Mouse (Mus musculus) forebrain, embryonic 10.5 days (tissue): ENCODE measurements around the gene Zup1. TPM values are rescaled to one million over a fixed set of nuclear protein-coding genes. Genes with fewer than 3 reads are reported as not detected.
"Not testable (repeated sequence)": the region's sequence is repeated elsewhere in the genome, so short reads cannot be mapped to it uniquely, and the experiment has no call there.

Experiments used
- DNase-seq: peaks from one replicate; pipeline ENCODE4 v3.0.0-alpha.2; 2017; ENCODE audit warnings: low spot score; ENCODE audit errors: extremely low spot score
- H3K27ac ChIP-seq: fragments of 300-500 bp; sonication (generic); 2 replicates; pipeline ENCODE4 v1.5.1; 2016; ENCODE audit warnings: mild to moderate bottlenecking
- H3K27me3 ChIP-seq: fragments of 300-500 bp; sonication (generic); 2 replicates; pipeline ENCODE4 v1.6.1; 2016; ENCODE audit warnings: mild to moderate bottlenecking; ENCODE audit not compliant: poor library complexity, severe bottlenecking
- H3K36me3 ChIP-seq: fragments of 300-500 bp; sonication (generic); replicated peaks from 2 replicates; pipeline ENCODE4 v1.6.1; 2016; ENCODE audit warnings: mild to moderate bottlenecking, moderate library complexity
- H3K4me1 ChIP-seq: fragments of 300-500 bp; sonication (generic); 2 replicates; pipeline ENCODE4 v1.6.1; 2016
- H3K4me3 ChIP-seq: fragments of 300-500 bp; sonication (generic); 2 replicates; pipeline ENCODE4 v1.5.1; 2016; ENCODE audit warnings: mild to moderate bottlenecking, moderate library complexity
- H3K9me3 ChIP-seq: fragments of 300-500 bp; sonication (generic); 2 replicates; pipeline ENCODE4 v1.6.1; 2016; ENCODE audit warnings: mild to moderate bottlenecking, moderate library complexity
- WGBS: fragments of 180-500 bp; shearing (Covaris S2); methylation state at CpG from one replicate; pipeline ENCODE4 v1.1.7; 2016; 5-methylcytosine and 5-hydroxymethylcytosine counted together
- polyA plus RNA-seq: library from polyadenylated mRNA; unstranded; fragments of >200 nt; fragmentation: Nextera tagmentation; extraction: Ambion mirVana; gene quantifications from 2 replicates; pipeline ENCODE4 v1.2.1, GENCODE M21; 2016

Gene Zup1
- polyA plus RNA-seq, 1 experiment from 2014 or later = 20.5 TPM

- not testable (repeated sequence) for DNase-seq
- 82% methylated on average over 2 of the region's 2 CpGs for WGBS
- H3K9me3 ChIP-seq = peaks cover 12% of the 10 kb centered on the region
Observed at GRCm38 (mm10) chr10:33882411-33882810, 68.7 kb downstream of the Zup1 start.

GRCm38 (mm10) chr10:33872672-33873398, 78.2 kb downstream of the Zup1 start:
- H3K4me1 ChIP-seq = no peaks in the 10 kb centered on the region
- H3K4me3 ChIP-seq = no peak overlapping the region
- DNase-seq = no peak
- no peak overlapping the region for H3K27ac ChIP-seq
- peaks cover 6% of the 10 kb centered on the region; the same call in 1 of the 2 replicates for H3K9me3 ChIP-seq
- no peaks in the 10 kb centered on the region for H3K36me3 ChIP-seq
- WGBS = 87% methylated on average over 2 of the region's 2 CpGs
- H3K27me3 ChIP-seq = no peaks in the 10 kb centered on the region

More at GRCm38 (mm10) chr10:33882411-33882810, 68.7 kb downstream of the Zup1 start:
- H3K36me3 ChIP-seq, H3K27me3 ChIP-seq, H3K4me3 ChIP-seq, H3K4me1 ChIP-seq, H3K27ac ChIP-seq: not testable (repeated sequence)

DNA sequence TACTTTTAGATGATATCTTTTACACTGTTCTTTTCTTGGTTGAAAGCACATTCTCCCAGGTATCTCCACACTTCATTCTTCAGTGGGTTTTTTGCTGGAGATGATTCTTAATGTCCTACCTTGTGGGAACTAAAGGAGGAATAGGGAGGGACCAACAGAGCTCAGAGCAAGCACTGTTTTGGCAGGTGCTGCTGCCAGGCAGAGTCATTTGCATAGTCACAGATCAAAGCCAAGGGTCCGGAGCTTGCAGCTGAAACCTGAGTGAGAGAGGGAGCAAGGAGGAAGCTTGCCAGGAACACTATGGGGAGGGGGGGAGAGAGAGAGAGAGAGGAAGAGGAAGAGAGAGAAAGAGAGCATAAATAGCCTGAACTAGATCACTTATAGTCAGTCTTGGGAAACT, 80.6 kb downstream of the Zup1 start:
- no peaks in the 10 kb centered on the region for H3K27me3 ChIP-seq
- H3K9me3 ChIP-seq = peaks cover 6% of the 10 kb centered on the region; the same call in 1 of the 2 replicates
- no peak overlapping the region for H3K27ac ChIP-seq
- no peak for DNase-seq
- H3K36me3 ChIP-seq = no peaks in the 10 kb centered on the region
- WGBS = 31% methylated on average over 1 of the region's 1 CpGs
- no peak overlapping the region for H3K4me3 ChIP-seq
- no peaks in the 10 kb centered on the region for H3K4me1 ChIP-seq

Other genes with a start within 250 kb of the Zup1 start
- gene Sult3a2, start 164.6 kb downstream of the Zup1 start, polyA plus RNA-seq = not detected in 2 replicates
- not detected in 2 replicates for gene Sult3a1, start 93.5 kb downstream of the Zup1 start, polyA plus RNA-seq
- 0.06 and 0.10 TPM in 2 replicates for gene Rsph4a, start 46.2 kb downstream of the Zup1 start, polyA plus RNA-seq
- gene Rwdd1, start 68.4 kb upstream of the Zup1 start, polyA plus RNA-seq = 143 and 155 TPM in 2 replicates
- gene Trappc3l, start 86.3 kb upstream of the Zup1 start, polyA plus RNA-seq = not detected in 2 replicates
- 0.04 TPM in 1 of 2 replicates, not detected in the other for gene Calhm4, start 93.0 kb upstream of the Zup1 start, polyA plus RNA-seq
- 0.05 and 0.09 TPM in 2 replicates for gene Calhm5, start 145.2 kb upstream of the Zup1 start, polyA plus RNA-seq
- gene Calhm6, start 176.7 kb upstream of the Zup1 start, polyA plus RNA-seq = 0.47 and 0.56 TPM in 2 replicates